Mouse (Mus musculus) hindbrain, embryonic 15.5 days (tissue): ENCODE data around the gene Tent4a. TPM values are rescaled to one million over a fixed set of nuclear protein-coding genes. Genes with fewer than 3 reads are reported as not detected.
A peak's percentile ranks its signal among the peaks of the same experiment; 100 is the strongest.

Experiments used
- ATAC-seq: fragments of 200-750 bp; cut with Nextera tagmentation; 2 replicates; pipeline ENCODE4 v1.8.0; 2017; ENCODE audit warnings: low read depth, moderate number of reproducible peaks, moderate TSS enrichment; ENCODE audit not compliant: low FRiP score
- H3K27ac ChIP-seq: fragments of 300-500 bp; sonication (generic); replicated peaks from 2 replicates; pipeline ENCODE4 v1.5.1; 2015; ENCODE audit warnings: mild to moderate bottlenecking, inconsistent platforms
- H3K27me3 ChIP-seq: fragments of 300-500 bp; sonication (generic); 2 replicates; pipeline ENCODE4 v1.6.1; 2015; ENCODE audit warnings: control low read depth, inconsistent platforms
- H3K36me3 ChIP-seq: fragments of 300-500 bp; sonication (generic); 2 replicates; pipeline ENCODE4 v1.6.1; 2015; ENCODE audit warnings: control low read depth, inconsistent platforms
- H3K4me1 ChIP-seq: fragments of 300-500 bp; sonication (generic); replicated peaks from 2 replicates; pipeline ENCODE4 v1.6.1; 2015; ENCODE audit warnings: control low read depth, inconsistent platforms
- H3K4me2 ChIP-seq: fragments of 300-500 bp; sonication (generic); 2 replicates; pipeline ENCODE4 v1.6.1; 2015; ENCODE audit warnings: moderate library complexity, mild to moderate bottlenecking, inconsistent platforms
- H3K4me3 ChIP-seq: fragments of 300-500 bp; sonication (generic); 2 replicates; pipeline ENCODE4 v1.5.1; 2015; ENCODE audit warnings: mild to moderate bottlenecking, inconsistent platforms
- H3K9ac ChIP-seq: fragments of 300-500 bp; sonication (generic); 2 replicates; pipeline ENCODE4 v1.6.1; 2015; ENCODE audit warnings: inconsistent platforms
- H3K9me3 ChIP-seq: fragments of 300-500 bp; sonication (generic); 2 replicates; pipeline ENCODE4 v1.6.1; 2016; ENCODE audit warnings: control low read depth, inconsistent platforms
- WGBS: fragments of 180-500 bp; shearing (Covaris S2); methylation state at CpG from one replicate; pipeline ENCODE4 v1.1.7; 2015; 5-methylcytosine and 5-hydroxymethylcytosine counted together
- polyA plus RNA-seq: library from polyadenylated mRNA; unstranded; fragments of >200 nt; fragmentation: Nextera tagmentation; extraction: Ambion mirVana; gene quantifications from 2 replicates; pipeline ENCODE4 v1.2.1, GENCODE M21; 2015

The Tent4a gene
- polyA plus RNA-seq, 1 experiment from 2014 or later: 7.3 TPM

DNA sequence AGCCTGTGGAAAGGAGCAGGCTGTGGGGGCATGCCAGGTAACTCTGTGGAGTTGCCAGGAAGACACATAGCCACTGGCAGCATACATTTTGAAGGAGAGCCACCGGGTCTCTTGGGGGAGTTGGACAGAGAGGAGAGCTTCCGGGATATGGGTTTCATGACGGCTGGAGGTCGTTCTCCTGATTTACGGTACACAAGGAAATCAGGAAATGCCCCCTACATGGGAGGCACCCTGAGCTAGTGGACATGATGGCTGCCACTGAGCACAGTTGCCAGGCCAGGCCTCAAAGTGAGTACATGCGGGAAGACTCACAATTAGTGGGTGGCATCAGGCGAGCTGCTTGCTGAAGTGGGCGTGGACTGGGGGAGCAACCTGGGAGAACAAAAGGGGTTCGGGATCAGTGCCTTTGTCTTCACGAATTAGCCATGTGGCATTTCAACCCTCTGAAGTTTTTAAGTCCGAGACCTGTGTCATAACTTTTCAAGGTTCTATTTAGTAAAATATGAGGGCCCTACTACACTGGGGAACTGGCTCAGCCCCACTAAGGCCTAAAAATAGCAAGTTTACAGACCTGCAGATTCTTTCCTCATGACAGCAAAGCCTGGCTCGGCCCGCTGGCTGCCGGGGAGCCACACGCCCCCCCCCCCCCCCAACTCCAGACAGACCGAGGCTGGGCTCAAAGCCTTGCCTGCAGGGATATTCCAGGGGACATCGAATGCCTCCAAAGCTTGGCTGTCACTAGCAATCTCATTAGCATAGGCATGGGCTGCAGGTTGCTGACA is 8.3 kb upstream of the Tent4a start:
- no peak overlapping the region for H3K4me3 ChIP-seq
- no peak overlapping the region for H3K9ac ChIP-seq
- H3K4me1 ChIP-seq: peaks cover 29% of the 10 kb centered on the region
- no peaks in the 10 kb centered on the region for H3K36me3 ChIP-seq
- no peaks in the 10 kb centered on the region for H3K27me3 ChIP-seq
- 37% methylated on average over 17 of the region's 17 CpGs for WGBS
- no peak for ATAC-seq
- no peak overlapping the region for H3K27ac ChIP-seq
- no peak overlapping the region for H3K4me2 ChIP-seq
- H3K9me3 ChIP-seq: no peaks in the 10 kb centered on the region

GRCm38 (mm10) chr13:69541776-69542175 is 7.4 kb upstream of the Tent4a start:
- H3K9me3 ChIP-seq: no peaks in the 10 kb centered on the region
- peaks cover 29% of the 10 kb centered on the region for H3K4me1 ChIP-seq
- H3K36me3 ChIP-seq: no peaks in the 10 kb centered on the region
- H3K9ac ChIP-seq: no peak overlapping the region
- no peak for ATAC-seq
- H3K4me2 ChIP-seq: no peak overlapping the region
- H3K27me3 ChIP-seq: no peaks in the 10 kb centered on the region
- H3K4me3 ChIP-seq: no peak overlapping the region
- 78% methylated on average over 10 of the region's 10 CpGs for WGBS
- no peak overlapping the region for H3K27ac ChIP-seq

DNA sequence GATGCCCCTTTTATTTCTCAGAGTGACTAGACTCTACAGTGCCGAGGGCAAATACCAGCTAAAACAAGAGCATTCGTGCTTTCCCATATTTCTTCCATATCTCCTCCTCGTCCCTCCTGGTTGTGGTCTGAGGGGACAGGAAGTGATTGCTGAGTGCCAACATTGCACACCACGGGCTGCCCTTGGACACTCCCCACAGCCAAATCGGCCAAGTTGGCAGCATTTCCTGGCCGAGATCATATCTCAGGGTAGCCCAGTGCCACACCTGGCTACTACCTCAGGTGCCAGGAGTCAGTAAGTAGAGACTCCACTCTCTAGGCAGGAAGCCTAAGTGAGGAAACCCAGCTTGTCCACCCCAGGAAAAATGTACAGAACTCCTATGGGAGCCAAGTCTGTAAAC is 6.8 kb upstream of the Tent4a start:
- no peak for ATAC-seq
- no peak overlapping the region for H3K4me2 ChIP-seq
- H3K9me3 ChIP-seq: no peaks in the 10 kb centered on the region
- no peak overlapping the region for H3K9ac ChIP-seq
- no peak overlapping the region for H3K27ac ChIP-seq
- no peaks in the 10 kb centered on the region for H3K36me3 ChIP-seq
- 83% methylated on average over 6 of the region's 6 CpGs for WGBS
- H3K27me3 ChIP-seq: no peaks in the 10 kb centered on the region
- H3K4me3 ChIP-seq: no peak overlapping the region
- peaks cover 30% of the 10 kb centered on the region for H3K4me1 ChIP-seq

DNA sequence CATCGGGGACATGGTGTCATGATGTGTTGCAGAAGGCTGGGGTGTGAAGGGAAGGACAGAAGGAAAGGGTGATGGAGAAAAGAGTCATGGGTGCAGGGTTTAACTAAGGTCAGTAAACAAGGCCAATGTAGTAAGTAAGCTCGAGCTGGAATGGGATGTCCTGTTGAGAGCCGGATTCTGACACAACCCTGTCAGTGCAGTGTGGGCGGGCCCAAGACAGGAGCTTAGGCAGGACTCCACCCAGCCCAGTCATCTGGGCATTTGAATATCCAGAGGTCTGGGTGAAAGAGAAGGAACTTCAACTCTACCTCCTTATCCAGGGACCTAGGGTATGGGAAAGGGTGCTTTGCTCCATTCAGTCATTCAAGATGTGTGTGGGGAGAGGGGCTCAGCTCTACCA is 3.9 kb upstream of the Tent4a start:
- WGBS: 34% methylated on average over 4 of the region's 4 CpGs
- Histone ChIP-seq H3K27me3 (no peaks in the 10 kb centered on the region), H3K27ac (no peak overlapping the region)

GRCm38 (mm10) chr13:69537366-69537765 is 2.9 kb upstream of the Tent4a start:
- Histone ChIP-seq H3K4me2 (no peak overlapping the region), H3K4me1 (peaks cover 28% of the 10 kb centered on the region), H3K27me3 (no peaks in the 10 kb centered on the region), H3K9ac (no peak overlapping the region), H3K4me3 (no peak overlapping the region), H3K9me3 (no peaks in the 10 kb centered on the region), H3K36me3 (no peaks in the 10 kb centered on the region), H3K27ac (no peak overlapping the region)
- no peak for ATAC-seq
- 69% methylated on average over 7 of the region's 7 CpGs for WGBS

More for the DNA sequence above, 3.9 kb upstream of the Tent4a start:
- Histone ChIP-seq H3K4me3 (no peak overlapping the region), H3K36me3 (no peaks in the 10 kb centered on the region), H3K4me2 (no peak overlapping the region), H3K9ac (no peak overlapping the region), H3K9me3 (no peaks in the 10 kb centered on the region), H3K4me1 (peaks cover 31% of the 10 kb centered on the region)
- ATAC-seq: no peak

- Histone ChIP-seq H3K4me1 (peaks cover 41% of the 10 kb centered on the region), H3K4me2 (peak overlapping the region; percentile 86), H3K36me3 (no peaks in the 10 kb centered on the region), H3K4me3 (no peak overlapping the region), H3K9me3 (no peaks in the 10 kb centered on the region), H3K27ac (0 out of 2 replicates have a peak overlapping the region, but pooled peaks have one; percentile 96), H3K9ac (0 out of 2 replicates have a peak overlapping the region, but pooled peaks have one; percentile 2), H3K27me3 (no peaks in the 10 kb centered on the region)
- WGBS: 78% methylated on average over 4 of the region's 4 CpGs
- ATAC-seq: no peak
These were observed 1.6 kb upstream of the Tent4a start for GRCm38 (mm10) chr13:69536021-69536420.

DNA sequence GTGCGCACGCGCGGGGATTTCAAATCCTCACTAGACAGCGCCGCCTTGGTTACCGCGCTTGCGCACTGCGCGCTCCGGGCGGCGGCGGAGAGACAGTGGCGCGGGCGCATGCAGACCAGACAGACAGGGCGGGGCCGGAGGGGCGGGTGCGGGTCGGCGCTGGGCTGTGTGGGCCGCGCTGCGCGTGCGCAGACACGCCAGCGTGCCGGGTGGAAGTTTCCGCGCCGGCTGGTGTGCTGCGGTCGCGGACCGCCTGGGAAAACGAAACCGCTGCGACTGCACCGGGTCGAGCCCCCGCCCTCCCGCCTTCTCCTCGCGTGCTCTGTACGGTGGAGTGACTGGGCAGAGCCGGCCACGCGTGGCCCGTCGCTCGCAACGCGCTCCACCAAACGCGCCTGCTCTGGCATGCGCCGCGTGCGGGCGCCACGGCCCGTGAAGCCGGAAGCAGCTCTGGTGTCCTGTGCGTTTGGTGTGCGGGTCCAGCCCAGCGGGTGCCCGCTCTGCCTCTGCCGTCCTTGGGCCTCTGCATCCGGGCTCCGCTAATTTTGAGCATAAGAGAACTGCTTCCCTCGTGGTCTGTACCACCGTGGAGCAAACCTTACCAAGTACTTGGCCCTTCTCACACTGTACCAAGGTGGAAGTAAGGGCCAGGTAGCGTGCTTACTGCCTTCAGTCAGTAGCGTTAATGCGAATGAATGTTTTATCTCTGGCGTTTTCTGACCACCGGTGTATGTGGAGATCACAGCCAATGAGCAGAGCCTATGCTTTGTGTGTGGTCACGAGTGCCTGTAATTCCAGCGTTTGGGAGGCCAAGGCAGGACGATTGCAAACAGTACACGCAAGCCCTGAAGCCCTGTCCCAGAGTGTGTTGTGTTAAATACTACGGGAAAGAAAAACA is 486 bp upstream of the Tent4a start:
- under 1% methylated on average over 62 of the region's 86 CpGs for WGBS
- ATAC-seq: peak; percentile 96
- Histone ChIP-seq H3K4me2 (peak overlapping the region; percentile 96), H3K4me3 (peak overlapping the region; percentile 72), H3K36me3 (no peaks in the 10 kb centered on the region), H3K9me3 (no peaks in the 10 kb centered on the region), H3K9ac (peak overlapping the region; percentile 76), H3K27ac (peak overlapping the region; percentile 96), H3K27me3 (no peaks in the 10 kb centered on the region), H3K4me1 (peaks cover 52% of the 10 kb centered on the region)

DNA sequence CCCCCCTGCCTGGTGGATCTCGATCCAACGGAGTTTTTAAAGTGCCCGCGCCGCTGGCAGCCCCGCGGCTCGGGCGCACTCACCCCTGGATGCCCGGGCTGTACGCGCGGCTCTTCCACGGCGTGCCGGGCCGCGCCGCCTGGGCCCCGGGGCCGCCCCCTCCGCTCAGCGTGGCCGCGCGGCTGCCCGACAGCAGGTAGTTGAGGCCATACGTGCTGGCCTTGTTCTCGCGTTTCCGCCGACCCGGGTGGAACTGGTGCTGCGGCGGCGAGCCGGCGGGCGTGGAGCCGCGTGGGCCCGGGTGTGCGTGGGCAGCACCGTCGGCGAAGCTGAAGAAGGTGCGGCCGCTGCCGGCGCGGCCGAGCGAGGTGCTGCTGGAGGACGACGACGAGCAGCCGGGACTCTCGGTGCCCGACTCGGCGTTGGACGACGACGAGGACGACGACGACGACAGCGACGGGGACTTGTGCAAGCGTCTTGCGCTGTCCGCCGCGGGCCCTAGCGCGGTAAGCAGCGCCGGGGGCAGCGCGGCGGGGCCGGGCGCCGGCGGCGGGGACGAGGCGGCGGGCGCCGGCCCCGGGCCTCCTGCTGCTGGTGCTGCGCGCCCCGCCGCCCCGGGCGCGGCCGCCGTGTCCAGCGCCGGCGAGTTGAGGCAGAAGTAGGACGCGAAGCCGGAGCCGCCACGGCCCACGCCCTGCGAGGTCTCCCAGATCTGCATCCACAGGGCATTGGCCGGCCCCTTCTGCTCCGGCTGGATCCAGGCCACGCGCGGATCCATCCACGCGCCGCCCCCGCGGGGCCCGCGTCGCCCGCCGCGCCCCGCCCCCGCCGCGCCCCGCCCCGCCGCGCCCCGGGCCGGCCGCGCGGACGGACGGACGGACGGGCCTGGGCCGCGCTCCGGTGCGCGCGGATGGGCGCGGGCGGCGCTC is 748 bp downstream of the Tent4a start, which contains the start of gene Nsun2:
Nsun2 (plus strand) TSS at position 342 of the 929 bp plus-strand sequence.
- WGBS: under 1% methylated on average over 92 of the region's 155 CpGs
- Histone ChIP-seq H3K36me3 (no peaks in the 10 kb centered on the region), H3K27me3 (no peaks in the 10 kb centered on the region), H3K9me3 (no peaks in the 10 kb centered on the region), H3K4me3 (peak within 1 kb of the TSS; percentile 72), H3K9ac (peak within 1 kb of the TSS; percentile 76), H3K27ac (peak within 1 kb of the TSS; percentile 96), H3K4me1 (peaks cover 54% of the 10 kb centered on the region), H3K4me2 (peak within 1 kb of the TSS; percentile 96)
- peak; percentile 19 for ATAC-seq

- Histone ChIP-seq H3K9me3 (no peaks in the 10 kb centered on the region), H3K4me1 (peaks cover 58% of the 10 kb centered on the region), H3K27ac (peak overlapping the region; percentile 96), H3K4me3 (peak overlapping the region; percentile 72), H3K4me2 (peak overlapping the region; percentile 96), H3K9ac (peak overlapping the region; percentile 76), H3K27me3 (no peaks in the 10 kb centered on the region), H3K36me3 (no peaks in the 10 kb centered on the region)
- ATAC-seq: no peak
- under 1% methylated on average over 9 of the region's 9 CpGs for WGBS
These were observed 1.5 kb downstream of the Tent4a start for GRCm38 (mm10) chr13:69532893-69533404.

- Histone ChIP-seq H3K4me1 (peaks cover 65% of the 10 kb centered on the region), H3K27ac (no peak overlapping the region), H3K9ac (peak overlapping the region; percentile 76), H3K4me2 (peak overlapping the region; percentile 96), H3K9me3 (no peaks in the 10 kb centered on the region), H3K36me3 (no peaks in the 10 kb centered on the region), H3K27me3 (no peaks in the 10 kb centered on the region), H3K4me3 (peak overlapping the region; percentile 72)
- WGBS: 19% methylated on average over 14 of the region's 14 CpGs
- ATAC-seq: no peak
These were observed 2.1 kb downstream of the Tent4a start for GRCm38 (mm10) chr13:69532101-69532892.
